Mouse (Mus musculus): Measurements from ENCODE around the gene Rpl26.
"Not testable (repeated sequence)": the region's sequence is repeated elsewhere in the genome, so short reads cannot be mapped to it uniquely, and the experiment has no call there.

Gene Rpl26

DNA sequence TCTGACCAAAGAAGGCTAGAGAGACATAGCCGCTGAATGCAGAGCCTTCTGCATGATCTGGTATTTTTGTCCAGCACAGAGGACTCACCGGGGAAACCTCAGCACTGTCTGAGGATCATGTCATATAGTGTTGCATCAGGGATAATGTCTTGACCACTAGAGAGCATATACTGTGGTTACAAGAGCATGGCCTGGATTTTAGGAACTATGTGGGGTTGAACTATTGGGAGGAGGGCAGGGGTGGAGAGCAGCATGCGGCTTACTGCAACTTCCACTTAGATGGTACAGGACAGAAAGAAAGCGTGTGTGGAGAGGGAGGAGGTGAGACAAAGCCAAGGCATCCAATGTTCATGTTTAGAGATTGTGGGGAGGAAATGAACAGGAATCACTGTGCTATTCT lies 13.2 kb downstream of the Rpl26 start:
- DNase-seq (ENCODE audit: low spot score), result no peak

DNA sequence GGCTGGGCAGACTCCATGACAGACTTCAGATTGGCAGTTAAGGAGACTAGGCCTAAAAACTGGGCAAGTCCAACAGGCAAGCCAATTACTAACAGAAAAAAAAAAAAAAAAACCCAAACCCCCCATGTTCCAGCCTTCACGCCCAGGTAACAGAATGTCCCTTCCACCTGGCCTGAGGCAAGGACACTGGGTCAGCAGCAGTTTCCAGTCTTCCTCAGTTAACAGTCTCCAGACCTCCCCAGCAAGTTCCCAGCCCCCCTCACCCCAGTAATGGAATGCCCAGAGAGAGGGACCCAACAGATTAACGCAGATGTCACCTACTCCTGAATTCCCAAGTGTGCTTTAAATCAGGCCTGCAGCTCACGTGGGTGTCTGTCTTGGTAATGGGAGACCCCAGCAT lies 21.8 kb downstream of the Rpl26 start:
- DNase-seq (ENCODE audit: low spot score), result no peak

GRCm38 (mm10) chr11:68924749-68925148 lies 23.4 kb downstream of the Rpl26 start:
- DNase-seq (ENCODE audit: low spot score), result no peak

- no peak for DNase-seq (ENCODE audit: low spot score)
Measured at GRCm38 (mm10) chr11:68926981-68927380, 25.6 kb downstream of the Rpl26 start, which contains the start of gene Odf4. Gene Odf4, minus strand, starts transcription at chr11:68927081.

- no peak for DNase-seq (ENCODE audit: low spot score)
Measured at GRCm38 (mm10) chr11:68929947-68930346, 28.6 kb downstream of the Rpl26 start.

DNA sequence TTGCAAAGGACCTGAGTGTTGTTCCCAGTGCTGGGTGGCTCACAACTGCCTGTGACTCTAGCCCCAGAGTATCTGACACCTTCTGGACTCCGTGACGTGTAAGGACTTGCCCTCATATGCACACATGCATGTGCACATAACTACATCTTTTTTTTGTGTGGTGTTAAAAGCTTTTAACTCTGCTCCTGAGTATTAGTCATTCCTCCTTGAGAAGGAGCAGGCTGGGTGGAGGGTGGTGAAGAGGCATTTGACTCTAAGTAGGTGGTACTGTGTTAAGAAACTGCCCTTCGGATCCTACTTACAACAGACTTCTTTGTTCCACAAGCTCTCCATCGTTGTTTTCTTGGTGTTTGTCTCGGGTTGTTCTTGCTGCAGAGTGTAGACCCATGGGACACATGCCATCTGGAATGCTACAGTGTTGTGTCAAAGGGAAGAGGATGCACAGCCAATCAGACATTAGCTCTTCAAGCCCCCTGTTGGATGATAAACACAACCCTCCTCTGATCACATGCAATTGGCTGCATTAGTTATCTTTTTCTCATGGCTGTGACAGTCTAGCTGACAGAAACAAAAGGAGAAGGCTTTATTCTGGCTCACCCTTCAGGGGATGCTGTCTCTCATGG lies 32.6 kb downstream of the Rpl26 start:
- no peak for DNase-seq (ENCODE audit: low spot score)

DNA sequence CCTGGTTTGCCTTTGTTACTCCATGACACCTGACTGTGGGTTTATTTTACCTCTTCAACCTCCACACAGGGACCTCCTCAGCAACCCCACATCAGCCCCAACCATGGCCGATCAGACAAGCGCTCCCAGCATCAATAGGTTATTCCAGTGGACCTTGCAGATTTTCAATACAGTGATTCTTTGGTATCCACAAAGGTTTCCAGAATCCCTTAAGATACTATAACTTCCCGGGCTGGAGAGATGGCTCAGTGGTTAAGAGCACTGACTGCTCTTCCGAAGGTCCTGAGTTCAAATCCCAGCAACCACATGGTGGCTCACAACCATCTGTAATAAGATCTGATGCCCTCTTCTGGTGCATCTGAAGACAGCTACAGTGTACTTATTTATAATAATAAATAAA lies 35.6 kb downstream of the Rpl26 start:
- not testable (repeated sequence) for DNase-seq (ENCODE audit: low spot score)

GRCm38 (mm10) chr11:68939451-68940304 lies 38.3 kb downstream of the Rpl26 start:
- peak; percentile 80 for DNase-seq (ENCODE audit: low spot score)

GRCm38 (mm10) chr11:68940516-68940915 lies 39.1 kb downstream of the Rpl26 start:
- DNase-seq (ENCODE audit: low spot score), result no peak

GRCm38 (mm10) chr11:68942731-68943130 lies 41.3 kb downstream of the Rpl26 start:
- no peak for DNase-seq (ENCODE audit: low spot score)

GRCm38 (mm10) chr11:68945245-68945644 lies 43.9 kb downstream of the Rpl26 start:
- no peak for DNase-seq (ENCODE audit: low spot score)

DNA sequence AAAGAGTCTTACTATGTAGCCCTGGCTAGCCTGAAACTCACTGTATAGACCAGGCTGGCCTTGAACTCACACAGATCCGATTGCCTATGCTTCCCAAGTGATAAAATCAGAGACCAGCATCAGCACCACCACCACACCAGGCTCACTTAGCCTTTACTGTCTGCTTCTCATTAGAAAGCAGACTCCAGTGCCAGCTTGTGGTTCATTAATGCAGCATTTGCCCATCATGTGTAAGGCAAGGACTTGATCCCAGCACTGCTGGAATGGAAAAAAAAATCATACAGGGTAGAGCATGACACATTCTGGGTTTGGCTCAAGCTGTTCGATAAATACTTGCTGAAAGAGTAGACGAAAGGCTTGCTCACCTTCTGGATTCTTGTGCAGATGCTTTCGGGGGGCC lies 44.6 kb downstream of the Rpl26 start:
- no peak for DNase-seq (ENCODE audit: low spot score)

DNA sequence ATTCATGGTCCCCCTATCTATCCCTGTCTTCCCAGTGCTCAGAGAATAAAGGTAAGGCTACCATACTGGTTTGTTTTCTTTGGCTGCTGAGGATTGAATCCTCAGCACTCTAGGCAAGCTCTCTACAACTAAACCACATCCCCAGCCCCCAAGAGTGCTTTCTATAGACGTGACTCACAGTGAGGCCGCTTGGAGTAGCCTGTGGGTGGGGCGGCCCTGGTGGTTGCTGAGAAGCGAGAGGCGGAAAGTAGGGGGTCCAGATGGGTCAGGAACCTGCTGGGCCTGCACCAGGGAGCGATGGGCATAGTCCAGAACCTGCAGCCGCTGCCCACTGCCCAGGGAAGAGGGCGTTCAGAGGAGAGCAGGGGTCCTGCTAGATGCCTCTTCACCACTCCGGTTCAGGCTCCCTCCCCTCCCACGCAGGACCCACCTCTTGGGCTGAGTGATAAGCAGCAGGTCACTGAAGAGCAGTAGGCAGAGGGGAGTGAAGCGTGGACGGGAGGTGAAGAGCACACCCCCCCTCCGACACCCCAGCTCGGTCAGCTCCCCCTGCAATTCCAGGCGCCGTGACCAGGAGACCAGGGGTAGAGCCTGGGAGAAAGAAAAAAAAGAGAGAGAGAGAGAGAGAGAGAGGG lies 45.5 kb downstream of the Rpl26 start:
- no peak for DNase-seq (ENCODE audit: low spot score)

DNA sequence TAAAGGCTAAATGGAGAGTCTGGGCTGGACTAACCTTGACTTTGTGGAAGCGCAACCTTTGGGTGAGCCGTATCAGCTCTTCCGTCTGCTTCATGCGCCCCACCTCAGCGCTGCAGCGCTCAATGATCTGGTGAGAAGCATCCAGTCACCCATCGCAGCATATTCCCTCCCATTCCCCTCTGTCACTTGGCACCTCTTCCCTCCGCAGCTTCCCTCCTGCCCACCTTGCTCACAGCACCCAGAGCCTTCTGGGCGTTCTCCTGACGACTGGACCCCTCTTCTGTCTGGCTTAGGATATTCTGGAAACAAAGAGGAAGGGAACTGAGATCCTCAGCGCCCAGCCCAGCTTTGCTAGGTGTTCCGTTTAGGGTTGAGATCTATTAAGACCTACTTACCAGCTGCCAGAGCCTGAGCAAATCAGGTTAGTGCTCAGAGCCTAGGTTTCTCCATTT lies 46.2 kb downstream of the Rpl26 start:
- DNase-seq (ENCODE audit: low spot score), result no peak

- DNase-seq (ENCODE audit: low spot score), result no peak
Measured at GRCm38 (mm10) chr11:68953903-68954302, 52.5 kb downstream of the Rpl26 start.

DNA sequence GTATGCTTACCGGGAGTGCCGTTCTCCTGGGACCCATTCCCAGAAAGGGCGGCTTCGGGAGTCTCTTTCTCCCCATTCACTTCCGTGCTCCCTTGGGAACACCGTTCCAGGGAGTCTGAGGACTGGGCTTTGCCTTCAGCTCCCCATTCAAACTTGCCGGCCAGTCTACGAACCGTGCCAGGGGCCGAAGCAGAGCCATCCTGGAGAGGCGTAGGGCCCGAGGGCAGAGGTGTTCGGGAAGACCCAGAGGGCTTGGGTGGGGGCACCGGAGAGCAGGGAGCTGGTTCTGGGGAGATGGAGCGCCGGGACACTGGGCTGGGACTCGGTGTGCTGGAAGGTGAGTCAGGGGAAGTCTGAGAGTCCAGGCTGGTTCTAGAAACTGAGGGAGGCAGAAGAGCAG lies 53.0 kb downstream of the Rpl26 start:
- DNase-seq (ENCODE audit: low spot score), result no peak

GRCm38 (mm10) chr11:68955473-68955872 lies 54.1 kb downstream of the Rpl26 start:
- no peak for DNase-seq (ENCODE audit: low spot score)

- no peak for DNase-seq (ENCODE audit: low spot score)
Measured at GRCm38 (mm10) chr11:68956107-68956506, 54.7 kb downstream of the Rpl26 start.

Data from ovary, postnatal 14 days (tissue).